Mouse (Mus musculus) layer of hippocampus, adult 11-12 months (tissue): ENCODE data around the gene Spaca5.
A peak's percentile ranks its signal among the peaks of the same experiment; 100 is the strongest.

Experiments
- DNase-seq: peaks from one replicate; pipeline ENCODE4 v3.0.0; 2022; ENCODE audit warnings: low spot score

Spaca5 gene

GRCm38 (mm10) chrX:21068106-21068505, at the start of gene Spaca5:
Gene Spaca5 (plus strand): TSS chrX:21068406.
- no peak for DNase-seq

DNA sequence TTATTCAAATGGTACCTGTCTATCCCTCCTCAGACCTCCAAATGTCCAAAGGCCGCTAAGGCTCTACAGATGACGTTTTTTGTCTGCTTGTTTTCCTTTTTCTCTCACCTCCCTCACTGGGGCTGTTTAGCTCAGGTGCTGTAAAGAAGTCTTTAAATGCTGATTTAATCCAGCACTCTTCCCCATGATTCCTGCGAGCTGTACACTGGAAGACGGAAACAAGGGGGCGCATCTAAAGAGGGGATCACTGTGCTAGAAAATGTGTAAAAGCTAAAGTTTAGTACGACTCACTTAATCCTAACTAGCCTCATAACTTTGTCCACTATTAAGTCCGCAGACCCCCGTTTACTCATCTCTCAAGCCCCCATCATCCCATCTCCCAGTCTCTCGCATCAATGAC, 6.7 kb upstream of the Spaca5 start:
- DNase-seq: no peak

DNA sequence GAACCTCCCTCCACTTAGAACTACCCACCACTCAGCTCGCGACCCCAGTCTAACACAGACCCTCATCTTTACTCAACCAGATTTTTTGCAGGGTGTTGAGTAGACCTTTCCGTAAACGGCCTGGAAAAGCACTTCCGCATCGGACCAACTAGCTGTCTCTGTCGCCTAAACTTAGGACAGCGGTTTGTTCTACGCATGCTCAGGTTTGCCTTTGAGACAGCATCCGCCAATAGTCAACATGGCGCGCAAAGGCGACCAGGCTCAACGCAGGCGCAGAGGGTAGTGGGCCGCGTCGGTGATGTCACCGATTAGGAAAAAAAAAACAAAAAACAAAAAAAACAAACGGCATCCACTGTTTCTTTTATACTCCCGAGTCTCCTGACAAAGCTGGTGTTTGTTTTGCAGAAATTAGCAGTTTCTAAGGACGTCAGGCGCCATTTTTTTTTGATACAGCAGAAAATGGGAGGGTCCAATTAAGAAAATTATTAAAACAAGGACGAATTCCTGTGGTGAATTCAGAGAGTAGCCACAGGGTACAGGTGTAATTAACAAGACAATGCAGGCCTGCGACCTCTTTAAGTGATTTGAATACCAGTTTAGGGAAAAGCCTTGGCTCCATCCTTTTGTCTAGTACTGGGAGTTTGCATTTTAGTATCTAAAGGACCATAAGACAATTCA, 6.2 kb upstream of the Spaca5 start, which contains the start of gene Zfp182:
Gene Zfp182, minus strand, starts transcription at position 451 of the 678 bp plus-strand sequence.
- peak; percentile 78 for DNase-seq

DNA sequence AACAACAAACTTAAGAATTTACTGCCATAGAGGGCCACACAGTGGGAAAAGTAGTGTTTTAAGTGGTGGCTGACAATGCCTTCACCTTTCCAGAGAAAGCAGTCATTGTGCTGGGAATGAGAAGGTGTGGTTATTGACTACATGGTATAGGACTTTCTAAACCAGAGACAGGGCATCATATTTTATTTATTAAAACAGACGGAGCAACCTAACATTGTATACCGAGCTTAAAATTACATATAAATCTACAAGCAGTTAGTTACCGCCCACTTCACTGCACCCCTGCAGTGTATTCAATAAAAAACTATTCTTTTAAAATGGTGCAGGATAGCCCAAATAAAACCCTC, 5.7 kb upstream of the Spaca5 start:
- DNase-seq: peak; percentile 2

GRCm38 (mm10) chrX:21088645-21088982, 20.4 kb downstream of the Spaca5 start:
- DNase-seq: peak; percentile 2

- peak; percentile 70 for DNase-seq
Observed at GRCm38 (mm10) chrX:21088983-21089866, 21.0 kb downstream of the Spaca5 start, which contains the start of gene Zfp300. Gene Zfp300 (minus strand): TSS chrX:21089527.

GRCm38 (mm10) chrX:21089867-21090239, 21.6 kb downstream of the Spaca5 start:
- DNase-seq: no peak

DNA sequence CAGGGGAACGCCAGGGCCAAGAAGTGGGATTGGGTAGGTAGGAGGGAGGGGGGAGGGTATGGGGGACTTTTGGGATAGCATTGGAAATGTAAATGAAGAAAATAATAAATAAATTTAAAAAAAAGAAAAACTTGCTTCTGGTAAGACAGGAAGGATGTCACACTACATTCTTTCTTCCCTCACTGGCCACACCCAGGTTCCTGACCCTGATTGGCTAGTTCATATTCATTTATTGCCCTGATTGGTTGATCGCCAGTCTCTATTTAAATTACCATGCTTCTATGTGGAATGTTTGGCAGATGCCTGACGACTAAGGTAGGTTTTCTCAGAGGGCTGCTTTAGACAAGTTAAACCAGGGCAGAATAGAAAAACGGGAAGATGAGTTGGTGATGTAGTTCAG, 47.3 kb downstream of the Spaca5 start, which contains the start of gene Ssxa1:
Gene Ssxa1, plus strand, starts transcription at position 301 of the 400 bp plus-strand sequence.
- DNase-seq: no peak
